Mouse (Mus musculus): ENCODE measurements at regions not wholly inside any gene's neighbourhood (a gene's known extent, or its start where the extent isn't known, plus 50 kb on each side); places are given as distances from the start of the nearest gene placed in this dataset.

DNA sequence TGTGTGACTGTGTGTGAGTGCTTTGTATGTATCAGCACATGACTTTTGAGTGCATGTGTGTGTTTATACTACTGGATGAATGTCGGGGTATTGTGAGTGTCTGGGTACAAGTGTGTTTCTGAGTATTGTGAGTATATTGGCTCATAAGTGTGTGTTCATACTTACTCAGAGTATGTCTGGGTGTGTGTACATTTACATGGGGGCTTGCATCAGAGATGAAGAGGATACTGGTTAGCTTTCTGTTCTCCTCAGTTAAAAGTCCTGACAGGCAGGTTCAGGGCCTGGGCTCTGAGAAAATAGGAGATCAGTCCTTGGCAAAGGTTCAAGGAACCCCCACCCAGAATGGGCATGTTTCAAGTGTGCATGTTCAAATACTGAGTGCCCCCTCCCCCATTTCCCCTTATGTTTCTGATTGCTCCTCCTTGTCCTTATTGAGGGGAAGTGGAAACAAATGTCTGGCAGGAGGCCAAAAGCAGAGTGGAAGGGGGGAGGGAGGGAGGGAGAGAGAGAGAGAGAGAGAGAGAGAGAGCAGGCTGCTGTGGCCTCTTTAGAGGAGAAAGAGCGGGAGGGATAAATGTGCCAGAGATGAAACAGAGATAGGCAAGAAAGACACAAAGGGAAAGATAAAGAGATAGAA is 61.9 kb downstream of the Calml3 start:
- DNase-seq (ENCODE audit: low spot score) (peak; percentile 59), ATAC-seq (replicated peaks; ENCODE audit: low FRiP score) (peak; percentile 80)
- Histone ChIP-seq H3K9ac (ENCODE audit: low read length) (no peak overlapping the region), H3K9me3 (ENCODE audit: control insufficient read depth, low read length) (no peaks in the 10 kb centered on the region), H3K36me3 (ENCODE audit: control insufficient read depth, insufficient read depth, low read length) (no peaks in the 10 kb centered on the region), H3K4me1 (replicated peaks; ENCODE audit: control insufficient read depth, insufficient read depth, low read length) (0 out of 2 replicates have a peak, but pooled peaks cover 2% of the 10 kb centered on the region), H3K27ac (ENCODE audit: low read depth, low read length) (no peak overlapping the region), H3K4me2 (ENCODE audit: low read depth, low read length, severe bottlenecking) (no peak overlapping the region), H3K27me3 (ENCODE audit: control insufficient read depth, insufficient read depth, low read length) (no peaks in the 10 kb centered on the region), H3K4me3 (ENCODE audit: low read depth, low read length) (no peak overlapping the region)
- WGBS, result 74% methylated on average over 2 of the region's 2 CpGs

DNA sequence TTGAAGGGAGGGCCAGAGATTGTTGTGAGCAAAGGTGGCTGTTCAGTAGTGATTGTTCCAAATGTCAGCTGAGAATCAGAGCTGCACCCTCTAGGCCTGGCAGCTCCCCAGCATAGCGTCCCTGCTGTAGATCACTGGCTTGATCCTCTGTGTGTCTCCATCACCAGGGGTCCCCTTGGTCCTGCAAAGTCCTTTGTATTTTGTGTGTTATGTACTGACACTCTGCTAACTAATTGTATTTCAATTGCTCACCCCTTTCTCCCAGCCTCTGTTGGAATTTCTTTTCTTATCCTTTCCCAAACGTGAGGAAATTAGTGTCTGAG is 73.5 kb downstream of the Calml3 start:
- no peak for DNase-seq (ENCODE audit: low spot score)
- Histone ChIP-seq H3K9me3 (ENCODE audit: control insufficient read depth, low read length) (no peaks in the 10 kb centered on the region), H3K4me2 (ENCODE audit: low read depth, low read length, severe bottlenecking) (no peak overlapping the region), H3K4me3 (ENCODE audit: low read depth, low read length) (no peak overlapping the region), H3K27me3 (ENCODE audit: control insufficient read depth, insufficient read depth, low read length) (no peaks in the 10 kb centered on the region), H3K9ac (ENCODE audit: low read length) (no peak overlapping the region), H3K36me3 (ENCODE audit: control insufficient read depth, insufficient read depth, low read length) (no peaks in the 10 kb centered on the region), H3K27ac (ENCODE audit: low read depth, low read length) (no peak overlapping the region), H3K4me1 (replicated peaks; ENCODE audit: control insufficient read depth, insufficient read depth, low read length) (no peaks in the 10 kb centered on the region)
- WGBS, result 0% methylated on average over 2 of the region's 2 CpGs
- peak; percentile 71 for ATAC-seq (replicated peaks; ENCODE audit: low FRiP score)

DNA sequence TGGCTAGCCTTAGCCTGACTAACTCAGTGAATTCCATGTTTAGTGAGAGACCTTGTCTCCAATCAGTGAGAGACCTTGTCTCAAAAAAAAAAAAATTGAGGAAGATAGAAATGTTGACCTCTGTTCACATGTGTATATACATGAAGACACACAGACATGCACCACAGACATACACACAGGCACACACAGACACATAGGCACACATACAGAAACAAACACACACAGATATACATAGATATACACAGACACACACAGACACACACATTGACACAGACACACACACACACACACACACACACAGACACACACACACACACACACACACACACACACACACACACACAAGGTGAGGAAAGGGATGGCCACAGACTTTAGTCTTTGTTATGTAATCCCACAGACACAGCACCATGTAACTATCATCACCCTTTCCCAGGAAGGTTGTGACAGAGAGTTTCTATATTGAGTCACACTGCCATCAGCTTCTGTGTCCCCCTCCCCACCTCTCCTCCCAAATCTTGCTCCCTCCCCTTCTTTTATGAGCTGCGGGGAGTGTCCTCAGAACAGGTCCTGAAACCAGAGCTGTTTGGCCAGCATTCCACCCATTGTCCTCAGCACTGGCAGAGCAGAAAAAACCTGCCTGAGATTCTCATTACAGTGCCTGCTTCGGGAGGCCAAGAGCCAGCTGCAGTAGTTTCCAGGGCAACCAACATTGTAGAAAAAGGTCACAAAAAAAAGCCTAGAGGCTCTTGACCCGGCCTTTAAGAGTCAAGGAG is 74.0 kb downstream of the Calml3 start:
- no peak overlapping the region for H3K9ac ChIP-seq (ENCODE audit: low read length)
- H3K4me1 ChIP-seq (replicated peaks; ENCODE audit: control insufficient read depth, insufficient read depth, low read length), result no peaks in the 10 kb centered on the region
- no peak overlapping the region for H3K27ac ChIP-seq (ENCODE audit: low read depth, low read length)
- ATAC-seq (replicated peaks; ENCODE audit: low FRiP score) (peak; percentile 86), DNase-seq (ENCODE audit: low spot score) (peak; percentile 61)
- no peaks in the 10 kb centered on the region for H3K27me3 ChIP-seq (ENCODE audit: control insufficient read depth, insufficient read depth, low read length)
- no peak overlapping the region for H3K4me3 ChIP-seq (ENCODE audit: low read depth, low read length)
- H3K36me3 ChIP-seq (ENCODE audit: control insufficient read depth, insufficient read depth, low read length), result no peaks in the 10 kb centered on the region
- no peaks in the 10 kb centered on the region for H3K9me3 ChIP-seq (ENCODE audit: control insufficient read depth, low read length)
- H3K4me2 ChIP-seq (ENCODE audit: low read depth, low read length, severe bottlenecking), result no peak overlapping the region
- 0% methylated on average over 3 of the region's 3 CpGs for WGBS

DNA sequence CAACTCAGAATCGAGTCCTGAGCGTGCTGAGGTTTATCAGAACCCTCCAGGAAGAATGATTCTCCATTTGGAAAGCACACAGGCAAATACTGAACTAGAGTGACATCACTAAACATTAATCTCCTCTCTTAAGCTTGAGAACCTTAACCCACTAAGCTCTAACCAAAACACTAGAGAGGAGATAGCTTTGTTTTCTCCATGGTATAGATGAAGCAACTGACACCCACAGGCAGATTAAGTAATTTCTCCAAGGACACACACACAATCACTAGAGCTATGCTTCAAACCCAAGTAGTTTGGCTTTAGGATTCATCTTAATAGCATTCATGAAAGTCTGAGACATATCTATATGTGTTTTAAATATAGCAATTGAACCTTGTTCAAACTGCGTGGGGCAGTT is 75.2 kb downstream of the Calml3 start:
- Histone ChIP-seq H3K4me3 (ENCODE audit: low read depth, low read length) (no peak overlapping the region), H3K27ac (ENCODE audit: low read depth, low read length) (no peak overlapping the region), H3K36me3 (ENCODE audit: control insufficient read depth, insufficient read depth, low read length) (no peaks in the 10 kb centered on the region), H3K4me1 (replicated peaks; ENCODE audit: control insufficient read depth, insufficient read depth, low read length) (no peaks in the 10 kb centered on the region), H3K4me2 (ENCODE audit: low read depth, low read length, severe bottlenecking) (no peak overlapping the region), H3K9me3 (ENCODE audit: control insufficient read depth, low read length) (no peaks in the 10 kb centered on the region), H3K27me3 (ENCODE audit: control insufficient read depth, insufficient read depth, low read length) (no peaks in the 10 kb centered on the region), H3K9ac (ENCODE audit: low read length) (no peak overlapping the region)
- DNase-seq (ENCODE audit: low spot score) (peak; percentile 2), ATAC-seq (replicated peaks; ENCODE audit: low FRiP score) (no peak)
- 85% methylated on average over 3 of the region's 3 CpGs for WGBS

DNA sequence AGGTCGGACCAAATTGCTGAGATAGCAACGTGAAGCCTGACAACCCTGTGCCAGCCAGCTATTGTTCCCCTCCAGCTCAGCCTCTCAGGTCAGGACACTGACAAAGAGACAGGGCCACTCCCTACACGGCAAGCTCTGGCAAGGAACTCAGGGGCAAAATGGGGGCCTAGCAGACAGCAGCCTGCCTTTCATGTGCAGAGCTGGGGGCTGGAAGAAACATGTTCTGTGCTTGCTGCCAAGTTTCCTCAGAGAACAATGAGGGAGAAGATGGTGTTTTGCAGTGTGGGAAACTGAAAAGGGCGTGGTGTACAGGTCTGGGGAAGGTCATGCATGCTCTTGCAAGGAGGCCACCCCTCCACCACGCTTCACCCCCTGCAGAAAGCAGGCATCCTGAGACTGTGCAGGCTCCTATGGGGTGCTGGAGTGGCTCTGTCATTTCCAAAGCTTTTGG is 77.8 kb downstream of the Calml3 start:
- Histone ChIP-seq H3K9me3 (ENCODE audit: control insufficient read depth, low read length) (no peaks in the 10 kb centered on the region), H3K27ac (ENCODE audit: low read depth, low read length) (no peak overlapping the region), H3K9ac (ENCODE audit: low read length) (no peak overlapping the region), H3K36me3 (ENCODE audit: control insufficient read depth, insufficient read depth, low read length) (no peaks in the 10 kb centered on the region), H3K4me1 (replicated peaks; ENCODE audit: control insufficient read depth, insufficient read depth, low read length) (no peaks in the 10 kb centered on the region), H3K4me2 (ENCODE audit: low read depth, low read length, severe bottlenecking) (no peak overlapping the region), H3K4me3 (ENCODE audit: low read depth, low read length) (no peak overlapping the region), H3K27me3 (ENCODE audit: control insufficient read depth, insufficient read depth, low read length) (no peaks in the 10 kb centered on the region)
- ATAC-seq (replicated peaks; ENCODE audit: low FRiP score) (no peak), DNase-seq (ENCODE audit: low spot score) (peak; percentile 33)
- WGBS, result 37% methylated on average over 5 of the region's 5 CpGs

DNA sequence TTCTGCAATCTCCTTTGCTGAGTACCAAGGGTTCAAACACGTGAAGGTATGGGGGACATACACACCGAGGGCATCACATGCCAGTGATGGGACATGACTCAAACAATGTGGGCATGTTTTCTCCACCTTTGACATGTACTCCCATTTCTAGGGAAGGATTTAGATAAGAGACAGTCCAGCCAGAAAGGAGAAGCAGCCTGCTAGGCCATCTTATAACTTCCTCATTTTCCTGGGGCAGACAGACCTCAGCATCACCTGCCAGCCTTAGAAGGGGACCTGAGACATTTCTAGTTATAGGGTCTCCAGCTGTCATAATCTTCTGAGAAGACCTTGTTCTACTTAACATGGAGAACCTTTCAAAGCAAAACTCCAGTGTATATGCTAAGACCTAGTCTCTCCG is 78.3 kb downstream of the Calml3 start:
- 82% methylated on average over 3 of the region's 3 CpGs for WGBS
- DNase-seq (ENCODE audit: low spot score), result no peak

DNA sequence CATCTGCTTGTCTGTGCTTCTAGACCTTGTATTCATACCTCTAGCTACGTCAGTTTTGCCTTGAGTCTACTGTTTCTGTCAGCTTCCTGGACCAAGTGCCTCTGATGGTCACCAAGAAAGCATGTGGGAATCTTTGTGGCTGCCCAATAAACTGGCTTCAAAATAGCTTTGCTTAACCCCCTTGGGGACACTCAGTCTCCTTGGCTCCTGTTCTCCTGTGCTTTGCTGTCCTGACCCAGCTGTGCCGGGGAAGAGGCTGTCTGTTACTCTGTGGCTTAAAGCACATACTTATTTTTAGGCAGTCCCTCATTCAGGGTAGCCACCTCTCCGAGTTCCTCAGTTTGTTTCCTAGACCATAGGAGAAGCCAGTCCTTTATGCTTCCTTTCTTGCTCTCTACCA is 79.8 kb downstream of the Calml3 start:
- H3K36me3 ChIP-seq (ENCODE audit: control insufficient read depth, insufficient read depth, low read length), result no peaks in the 10 kb centered on the region
- 90% methylated on average over 3 of the region's 3 CpGs for WGBS
- no peaks in the 10 kb centered on the region for H3K4me1 ChIP-seq (replicated peaks; ENCODE audit: control insufficient read depth, insufficient read depth, low read length)
- no peak overlapping the region for H3K4me2 ChIP-seq (ENCODE audit: low read depth, low read length, severe bottlenecking)
- no peaks in the 10 kb centered on the region for H3K27me3 ChIP-seq (ENCODE audit: control insufficient read depth, insufficient read depth, low read length)
- H3K9me3 ChIP-seq (ENCODE audit: control insufficient read depth, low read length), result no peaks in the 10 kb centered on the region
- H3K27ac ChIP-seq (ENCODE audit: low read depth, low read length), result no peak overlapping the region
- DNase-seq (ENCODE audit: low spot score) (no peak), ATAC-seq (replicated peaks; ENCODE audit: low FRiP score) (no peak)
- no peak overlapping the region for H3K9ac ChIP-seq (ENCODE audit: low read length)
- H3K4me3 ChIP-seq (ENCODE audit: low read depth, low read length), result no peak overlapping the region

More for the DNA sequence above, 78.3 kb downstream of the Calml3 start:
- no peak overlapping the region for H3K4me3 ChIP-seq (ENCODE audit: low read depth, low read length)
- H3K27me3 ChIP-seq (ENCODE audit: control insufficient read depth, insufficient read depth, low read length), result no peaks in the 10 kb centered on the region
- no peak for ATAC-seq (replicated peaks; ENCODE audit: low FRiP score)
- no peaks in the 10 kb centered on the region for H3K9me3 ChIP-seq (ENCODE audit: control insufficient read depth, low read length)
- H3K4me1 ChIP-seq (replicated peaks; ENCODE audit: control insufficient read depth, insufficient read depth, low read length), result no peaks in the 10 kb centered on the region
- H3K27ac ChIP-seq (ENCODE audit: low read depth, low read length), result no peak overlapping the region
- H3K4me2 ChIP-seq (ENCODE audit: low read depth, low read length, severe bottlenecking), result no peak overlapping the region
- no peak overlapping the region for H3K9ac ChIP-seq (ENCODE audit: low read length)
- no peaks in the 10 kb centered on the region for H3K36me3 ChIP-seq (ENCODE audit: control insufficient read depth, insufficient read depth, low read length)

DNA sequence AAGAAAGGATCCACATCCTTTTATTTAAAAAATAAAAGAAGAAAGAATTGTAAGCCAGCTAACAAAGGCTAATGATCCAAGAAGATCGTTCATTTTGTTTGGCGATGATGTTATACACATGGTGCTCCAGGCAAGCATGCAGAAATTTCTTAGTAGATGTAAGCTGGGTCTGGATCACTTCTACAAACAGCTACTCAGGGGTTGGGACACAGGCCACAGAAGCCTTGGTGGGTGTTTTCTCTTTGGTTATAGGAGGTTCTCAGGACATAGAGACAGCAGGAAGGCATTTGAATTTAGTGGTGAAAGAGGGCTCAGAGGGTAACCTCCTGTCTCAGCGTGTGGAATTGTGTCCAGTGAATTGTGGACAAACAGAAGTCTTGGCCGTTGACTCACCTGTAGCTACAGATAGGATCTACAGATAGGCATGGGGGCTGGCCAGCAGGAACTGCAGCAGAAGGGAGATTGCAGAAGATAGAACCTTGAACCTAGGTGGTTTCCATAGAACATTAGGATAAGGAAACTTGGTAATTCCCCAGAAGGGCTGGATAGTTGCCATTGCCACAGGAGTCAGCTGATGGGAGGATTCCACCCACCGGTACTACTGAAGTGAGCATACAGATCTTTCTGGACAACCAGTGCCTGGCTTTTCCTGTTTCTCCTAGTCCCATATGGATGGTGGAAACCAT is 80.5 kb downstream of the Calml3 start:
- Histone ChIP-seq H3K4me2 (ENCODE audit: low read depth, low read length, severe bottlenecking) (no peak overlapping the region), H3K27ac (ENCODE audit: low read depth, low read length) (no peak overlapping the region), H3K9ac (ENCODE audit: low read length) (no peak overlapping the region), H3K4me1 (replicated peaks; ENCODE audit: control insufficient read depth, insufficient read depth, low read length) (no peaks in the 10 kb centered on the region), H3K36me3 (ENCODE audit: control insufficient read depth, insufficient read depth, low read length) (no peaks in the 10 kb centered on the region), H3K9me3 (ENCODE audit: control insufficient read depth, low read length) (no peaks in the 10 kb centered on the region), H3K27me3 (ENCODE audit: control insufficient read depth, insufficient read depth, low read length) (no peaks in the 10 kb centered on the region), H3K4me3 (ENCODE audit: low read depth, low read length) (no peak overlapping the region)
- ATAC-seq (replicated peaks; ENCODE audit: low FRiP score), result no peak
- no peak for DNase-seq (ENCODE audit: low spot score)
- WGBS, result 91% methylated on average over 5 of the region's 5 CpGs

Data from forebrain, embryonic 11.5 days (tissue).